In genomic region chr15:8234167-8234566, GRCm38 (mm10) we compare ENCODE assay signal across 7 mouse cellular contexts.
DNase-seq lines count a peak whose midpoint lies in the region; ATAC-seq and TF ChIP-seq lines count a peak whose summit lies in the region.
"Not testable (repeated sequence)": the region's sequence is repeated elsewhere in the genome, so short reads cannot be mapped to it uniquely, and the experiment has no call there.

No protein-coding gene starts in this region.

- peak; percentile 13 for DNase-seq in CD4-positive helper T cell, adult 2 months (ENCODE audit: low read depth, low spot score)
- DNase-seq in ES-CJ7 (ENCODE audit: low read depth, low spot score) (peak; percentile 33), ZHBTc4 (ENCODE audit: low read depth, low spot score) (peak; percentile 46)
- peak; percentile 2 for DNase-seq in Muller cell, postnatal 12 days (ENCODE audit: inconsistent ontology term)
- DNase-seq in induced T-regulatory cell, adult 2 months (ENCODE audit: low read depth), result peak; percentile 26

- not testable (repeated sequence) for TF ChIP-seq POLR2A in embryonic fibroblast, embryonic 13.5 days (IDR thresholded peaks at IDR 0.05; ENCODE audit: low read depth, low read length)

- not testable (repeated sequence) for H3K4me1 ChIP-seq in embryonic fibroblast, embryonic 13.5 days (ENCODE audit: control insufficient read depth, insufficient read depth, low read length)

- TF ChIP-seq CTCF in embryonic fibroblast, embryonic 13.5 days (IDR thresholded peaks at IDR 0.05; ENCODE audit: borderline replicate concordance, insufficient read depth, low read length), result not testable (repeated sequence)

- peak; percentile 79 for ATAC-seq in CD4-positive, CD25-positive, alpha-beta regulatory T cell, adult 4 months

- peak overlapping the region; percentile 80; the same call in 1 of the 2 replicates for H3K27ac ChIP-seq in embryonic fibroblast, embryonic 13.5 days (ENCODE audit: insufficient read depth, low read length)

- H3K4me3 ChIP-seq in embryonic fibroblast, embryonic 13.5 days (ENCODE audit: insufficient read depth, low read length), result not testable (repeated sequence)
